Mouse (Mus musculus): ENCODE results near the gene Fchsd2. TPM values are rescaled to one million over a fixed set of nuclear protein-coding genes. Genes with fewer than 3 reads are reported as not detected.

Fchsd2 gene
- 10 to 100 TPM; 15.3 to 25.1 TPM for total RNA-seq (2021)
- polyA plus RNA-seq (2012; rRNA removed) = 6.3 and 8.2 TPM in 2 replicates
- long read RNA-seq, full-length matches to known transcripts = 5 of 23 reads
- long read RNA-seq, partial matches to known transcripts = 2 of 23 reads
- long read RNA-seq, other reads (novel, unspliced or antisense) = 16 of 23 reads

DNA sequence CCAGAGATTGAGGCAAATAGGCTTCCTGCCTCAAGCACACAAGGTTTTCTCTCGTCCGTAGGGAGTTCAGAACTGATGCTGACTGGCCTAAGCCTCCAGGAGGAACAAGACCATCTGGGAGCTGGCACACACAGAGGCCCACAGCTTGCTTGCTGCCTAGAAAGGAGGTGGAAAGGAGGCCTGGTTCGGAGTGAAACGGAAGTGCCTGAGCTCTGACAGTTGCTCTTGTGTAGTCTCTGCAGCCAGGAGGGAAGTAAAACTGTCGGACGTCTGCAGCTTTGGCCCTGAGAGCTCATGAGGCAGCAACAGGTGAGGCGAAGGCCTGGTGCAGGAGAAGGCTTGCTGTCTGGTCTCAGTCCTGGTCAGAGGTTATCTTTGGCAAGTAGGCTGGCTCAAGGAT is at the start of gene Fchsd2:
Fchsd2 (plus strand) TSS at position 246 of the 400 bp plus-strand sequence.
- no peak for DNase-seq

DNA sequence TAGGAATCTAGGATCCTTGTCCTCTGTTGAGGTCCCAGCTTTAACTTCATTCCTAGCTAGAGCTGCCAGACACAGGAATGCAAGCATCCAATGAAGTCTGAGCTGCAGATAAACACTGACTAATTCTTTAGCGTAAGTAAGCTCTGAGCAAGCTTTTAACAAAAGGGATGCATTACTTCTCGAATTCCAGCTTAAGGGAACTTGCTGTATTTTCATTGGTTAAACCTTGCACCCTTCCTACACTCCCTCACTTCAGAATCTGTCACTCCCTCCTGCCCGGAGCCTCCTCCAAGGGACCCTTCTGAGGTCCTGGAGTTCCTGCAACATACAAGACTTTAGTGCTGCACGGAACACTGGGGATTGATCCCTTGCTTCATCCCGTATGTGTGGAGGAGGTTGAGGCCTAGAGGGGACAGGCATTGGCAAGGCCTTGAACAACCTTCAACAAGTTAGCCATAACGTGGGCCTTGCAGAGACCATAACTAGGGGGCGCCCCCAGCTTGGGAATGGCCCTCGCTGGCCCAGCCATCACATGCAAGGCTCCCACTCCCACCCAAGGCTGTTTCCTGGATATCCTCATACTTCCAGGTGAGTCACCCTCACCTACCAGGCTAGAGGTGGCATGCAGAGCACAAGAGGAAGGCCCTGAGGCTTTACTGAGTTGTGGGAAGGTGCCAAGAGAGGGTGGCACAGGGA is 48.7 kb upstream of the Fchsd2 start:
- DNase-seq = no peak

DNA sequence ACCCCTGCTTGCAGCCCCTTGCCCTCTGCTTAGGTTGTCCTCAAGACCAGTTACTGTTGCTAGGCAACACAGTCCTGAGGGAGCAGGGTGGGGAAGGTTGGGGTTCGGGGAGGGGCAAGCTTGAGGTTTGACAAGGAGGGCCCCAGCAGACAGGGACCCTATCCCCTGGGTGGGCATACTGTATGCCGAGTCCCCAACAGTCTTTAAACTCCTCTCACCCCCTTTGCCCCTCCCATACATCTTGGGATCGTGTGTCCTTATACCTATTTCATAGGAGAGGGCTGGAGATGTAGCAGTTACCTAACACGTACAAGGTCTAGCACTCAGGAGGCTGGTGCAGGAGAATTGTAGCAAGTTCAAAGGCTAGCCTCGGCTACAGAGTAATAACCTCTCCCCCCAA is 44.4 kb upstream of the Fchsd2 start:
- DNase-seq = no peak

DNA sequence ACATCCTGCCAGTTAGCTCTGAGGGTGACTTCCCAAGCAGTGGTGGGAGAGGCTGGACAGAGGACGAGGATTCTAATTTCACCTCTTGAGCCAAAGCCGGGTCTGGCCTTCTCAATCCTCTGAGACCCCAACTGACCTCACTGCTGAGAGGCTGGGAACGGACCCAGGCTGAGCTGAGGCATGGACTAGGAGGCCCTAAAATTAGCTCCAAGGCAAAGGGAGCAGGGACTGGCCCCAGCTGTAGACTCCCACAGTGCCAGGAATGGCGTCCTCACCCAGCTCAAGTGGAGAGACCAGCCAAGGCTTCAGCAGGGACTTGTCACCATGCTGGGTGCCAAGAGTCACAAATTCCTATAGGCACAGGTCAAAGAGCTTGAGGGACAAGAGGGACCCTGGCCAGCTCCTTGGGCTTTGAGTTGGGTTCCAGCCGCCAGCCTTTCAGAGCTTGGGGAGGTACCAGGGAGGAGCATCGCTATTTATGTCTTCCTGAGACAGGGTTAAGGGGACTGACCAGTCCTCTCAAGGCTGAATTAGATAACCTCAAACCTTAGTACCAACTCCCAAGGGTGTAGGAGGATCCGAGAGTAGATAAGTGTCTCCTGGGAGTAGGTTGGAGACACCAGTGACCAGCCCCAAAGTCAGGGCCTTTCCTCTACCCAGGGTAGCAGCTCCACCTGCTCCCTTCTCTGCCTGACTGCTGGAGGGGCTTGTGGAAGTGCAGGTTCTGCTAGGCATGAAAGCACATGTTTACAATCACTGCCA is 43.2 kb upstream of the Fchsd2 start:
- no peak for DNase-seq

DNA sequence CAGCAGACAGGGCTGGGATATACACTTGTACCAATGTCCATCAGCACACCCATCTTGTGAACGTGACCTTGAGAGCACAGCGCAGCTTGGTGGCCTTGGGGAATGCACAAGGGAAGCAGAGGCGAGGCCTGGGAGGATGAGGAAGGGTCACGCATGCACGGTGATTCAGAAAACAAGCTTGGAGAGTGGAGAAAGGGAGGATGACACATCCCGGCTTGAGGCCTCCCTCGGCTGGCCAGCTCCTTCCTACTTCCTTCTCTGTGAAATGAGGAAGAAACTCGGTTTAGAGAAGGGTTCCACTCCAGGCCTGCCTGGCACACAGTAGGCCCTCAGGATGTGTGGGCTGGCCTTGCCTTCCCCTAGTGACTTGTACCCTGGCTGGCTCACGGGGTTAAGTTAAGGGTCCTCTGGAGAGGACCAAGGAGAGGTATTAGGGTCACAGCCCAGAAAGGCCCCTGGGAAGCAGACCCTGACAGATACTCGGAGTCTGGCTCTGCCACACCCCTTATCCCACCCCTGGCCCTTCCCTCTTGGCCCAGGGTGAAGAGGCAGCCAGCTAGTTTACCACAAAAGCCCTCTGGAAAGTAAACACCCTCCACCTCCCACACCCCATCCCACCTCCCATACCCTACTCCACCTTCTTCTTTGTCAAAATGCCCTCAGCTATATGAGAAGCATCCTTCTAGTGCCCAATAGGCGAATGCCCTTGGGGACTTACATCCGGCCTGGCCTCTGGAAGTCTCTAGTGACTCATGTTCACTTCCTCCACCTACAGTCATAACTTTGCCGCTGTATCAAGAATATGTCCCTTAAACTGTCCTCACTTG is 41.7 kb upstream of the Fchsd2 start:
- DNase-seq = peak; percentile 69

DNA sequence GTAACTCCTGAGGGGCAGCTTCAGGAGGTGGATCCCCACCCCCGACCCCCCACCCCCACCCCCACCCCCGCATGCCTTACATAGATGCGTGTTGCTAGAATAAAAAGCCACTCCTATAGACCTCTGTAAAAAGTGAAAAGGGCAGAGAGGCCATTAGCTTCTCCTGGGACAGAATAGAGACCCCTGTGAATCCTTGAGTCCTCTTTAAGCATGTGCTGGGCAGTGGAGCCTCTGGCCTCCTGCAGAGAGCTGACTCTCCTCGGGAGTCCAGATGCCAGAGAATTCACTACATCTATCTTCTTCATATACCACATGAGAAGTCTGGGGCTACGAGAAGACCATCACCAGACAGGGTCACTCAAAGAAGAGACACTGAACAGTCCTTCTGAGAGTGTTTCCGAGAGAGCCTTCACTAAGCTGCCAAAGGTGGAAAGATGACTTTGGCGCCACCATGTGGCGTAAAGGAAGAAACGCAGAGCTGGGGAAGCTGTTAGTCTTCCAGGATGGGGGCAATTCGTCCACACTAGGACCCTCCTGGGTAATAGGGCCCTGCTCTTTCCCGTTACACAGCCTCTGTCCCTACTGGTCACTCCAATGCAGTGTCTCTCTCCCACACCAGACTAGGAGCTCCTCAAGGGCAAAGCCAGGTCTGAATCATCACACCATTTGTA is 41.0 kb upstream of the Fchsd2 start:
- DNase-seq = peak; percentile 62

DNA sequence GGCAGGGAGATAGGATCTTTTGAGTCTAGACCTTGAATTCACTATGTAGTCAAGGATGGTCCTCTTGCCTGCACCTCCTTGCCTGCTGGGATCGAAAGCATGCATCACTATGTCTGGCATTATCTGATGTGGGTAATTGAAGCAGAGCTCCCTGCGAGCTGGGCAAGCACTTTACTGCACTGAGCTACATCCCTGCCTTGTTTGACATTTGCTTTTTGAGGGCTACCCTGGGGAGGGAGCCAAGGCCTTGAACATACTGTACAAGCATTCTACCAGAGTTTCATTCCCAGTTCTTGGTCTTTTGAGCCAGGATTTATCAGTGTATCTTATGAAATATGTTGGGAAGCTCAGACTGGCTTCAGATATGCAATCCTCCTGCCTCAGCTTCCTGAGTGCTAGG is 39.5 kb upstream of the Fchsd2 start:
- peak; percentile 67 for DNase-seq

DNA sequence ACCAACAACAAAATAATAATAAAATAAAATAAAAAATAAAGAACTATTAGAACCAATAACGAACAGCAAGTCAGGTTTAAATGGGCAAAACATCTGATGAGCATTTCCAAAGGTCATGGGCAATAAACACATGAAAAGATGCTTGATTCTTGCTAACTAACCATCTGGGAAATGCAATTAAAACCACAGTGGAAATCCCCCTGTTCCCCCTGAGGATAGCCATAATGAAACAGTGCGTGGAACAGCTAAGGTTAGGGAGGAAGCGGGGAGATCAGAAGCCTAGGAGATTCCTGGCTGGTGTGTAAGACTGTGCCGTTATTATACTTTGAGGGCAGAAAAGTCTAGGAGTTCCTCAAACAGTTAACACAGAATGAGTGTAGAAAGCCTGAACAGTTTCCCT is 35.4 kb upstream of the Fchsd2 start:
- DNase-seq = no peak

DNA sequence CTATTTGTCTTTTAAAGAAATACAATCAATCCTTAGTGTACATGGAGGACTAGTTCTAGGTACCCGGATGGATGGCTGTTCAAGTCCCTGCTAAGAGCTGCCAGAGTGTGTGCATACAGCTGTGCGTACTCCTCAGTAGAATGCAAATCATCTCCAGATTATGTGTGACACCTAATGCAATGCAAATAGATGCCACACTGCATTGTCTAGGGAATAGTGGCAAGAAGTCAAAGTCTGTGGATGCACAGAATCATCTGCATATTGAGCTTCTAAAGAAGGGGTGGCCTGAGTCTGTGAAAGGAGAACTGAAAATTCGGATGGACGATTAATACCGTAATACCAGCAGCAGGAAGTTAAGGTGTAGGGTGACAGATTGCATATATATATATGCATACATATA is 33.5 kb upstream of the Fchsd2 start:
- no peak for DNase-seq

DNA sequence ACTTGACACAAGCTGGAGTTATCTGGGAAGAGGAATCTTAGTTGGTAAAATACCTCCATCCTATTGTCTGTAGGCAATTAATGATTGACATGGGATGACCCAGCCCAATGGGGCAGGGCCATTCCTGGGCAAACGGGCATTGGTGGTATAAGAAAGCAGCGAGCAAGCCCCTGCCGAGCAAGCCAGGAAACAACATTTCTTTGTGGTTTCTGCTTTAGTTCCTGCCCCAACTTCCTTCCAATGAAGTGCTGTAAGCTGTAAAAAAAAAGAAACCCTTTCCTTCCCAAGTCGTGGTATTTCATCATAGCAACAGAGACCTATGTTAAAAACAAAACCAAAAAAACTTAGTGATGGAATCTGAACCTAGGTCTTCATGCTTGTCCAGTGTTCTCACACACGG is 32.2 kb upstream of the Fchsd2 start:
- no peak for DNase-seq

DNA sequence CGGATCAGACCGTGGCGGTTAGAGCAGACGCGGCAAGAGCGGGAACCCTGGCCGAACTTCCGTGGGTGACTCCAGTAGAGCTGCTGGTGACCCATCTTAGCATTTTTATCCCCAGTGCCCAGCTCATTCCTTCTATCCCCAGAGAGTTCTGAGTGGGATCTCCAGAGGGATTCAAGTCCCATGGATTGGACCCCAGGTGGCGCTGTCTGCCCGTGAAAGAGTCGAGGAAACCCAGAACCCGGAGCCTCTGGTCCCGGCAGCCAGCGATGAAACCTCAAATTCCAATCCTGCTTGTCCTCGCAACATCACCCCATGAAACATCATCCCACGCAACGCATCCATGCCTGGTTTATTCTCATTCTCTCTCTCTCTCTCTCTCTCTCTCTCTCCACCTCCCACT is 31.3 kb upstream of the Fchsd2 start:
- peak; percentile 91 for DNase-seq

DNA sequence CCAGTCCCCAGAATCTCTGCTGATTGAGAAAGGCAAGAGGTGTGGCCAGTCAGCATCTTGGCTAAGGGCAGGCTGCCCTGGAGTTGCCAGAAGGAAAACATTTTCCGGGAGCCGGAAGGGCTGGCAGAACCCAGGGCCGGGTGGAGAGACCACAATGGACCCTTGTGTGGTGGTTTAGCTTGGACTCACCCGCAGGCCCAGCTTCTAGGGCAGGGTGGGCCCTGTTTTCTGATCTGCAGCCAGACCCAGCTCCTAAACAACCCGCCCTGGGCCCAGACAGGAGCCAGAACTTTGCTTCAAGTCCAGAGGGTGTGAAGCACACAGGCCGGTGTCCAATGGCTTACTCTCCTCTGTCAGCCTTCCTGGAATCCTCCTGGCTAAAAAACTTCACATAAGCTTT is 30.4 kb upstream of the Fchsd2 start:
- peak; percentile 31 for DNase-seq

DNA sequence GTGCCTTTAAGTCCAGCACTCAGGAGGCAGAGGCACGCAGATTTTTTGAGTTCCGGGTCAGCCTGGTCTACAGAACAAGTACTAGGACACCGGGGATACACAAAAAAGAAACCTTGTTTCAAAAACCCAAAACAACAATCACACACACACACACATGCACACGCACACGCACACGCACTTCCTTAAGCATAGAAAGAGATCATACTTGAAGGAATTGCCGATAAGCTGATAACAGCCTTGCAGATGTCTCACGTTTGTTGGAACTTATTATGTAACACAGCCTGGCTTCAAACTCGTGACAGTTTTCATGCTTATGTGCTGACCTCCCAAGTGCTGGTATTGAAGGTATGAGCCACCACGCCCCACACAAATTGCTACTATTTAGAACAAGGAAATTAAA is 29.1 kb upstream of the Fchsd2 start:
- DNase-seq = no peak

DNA sequence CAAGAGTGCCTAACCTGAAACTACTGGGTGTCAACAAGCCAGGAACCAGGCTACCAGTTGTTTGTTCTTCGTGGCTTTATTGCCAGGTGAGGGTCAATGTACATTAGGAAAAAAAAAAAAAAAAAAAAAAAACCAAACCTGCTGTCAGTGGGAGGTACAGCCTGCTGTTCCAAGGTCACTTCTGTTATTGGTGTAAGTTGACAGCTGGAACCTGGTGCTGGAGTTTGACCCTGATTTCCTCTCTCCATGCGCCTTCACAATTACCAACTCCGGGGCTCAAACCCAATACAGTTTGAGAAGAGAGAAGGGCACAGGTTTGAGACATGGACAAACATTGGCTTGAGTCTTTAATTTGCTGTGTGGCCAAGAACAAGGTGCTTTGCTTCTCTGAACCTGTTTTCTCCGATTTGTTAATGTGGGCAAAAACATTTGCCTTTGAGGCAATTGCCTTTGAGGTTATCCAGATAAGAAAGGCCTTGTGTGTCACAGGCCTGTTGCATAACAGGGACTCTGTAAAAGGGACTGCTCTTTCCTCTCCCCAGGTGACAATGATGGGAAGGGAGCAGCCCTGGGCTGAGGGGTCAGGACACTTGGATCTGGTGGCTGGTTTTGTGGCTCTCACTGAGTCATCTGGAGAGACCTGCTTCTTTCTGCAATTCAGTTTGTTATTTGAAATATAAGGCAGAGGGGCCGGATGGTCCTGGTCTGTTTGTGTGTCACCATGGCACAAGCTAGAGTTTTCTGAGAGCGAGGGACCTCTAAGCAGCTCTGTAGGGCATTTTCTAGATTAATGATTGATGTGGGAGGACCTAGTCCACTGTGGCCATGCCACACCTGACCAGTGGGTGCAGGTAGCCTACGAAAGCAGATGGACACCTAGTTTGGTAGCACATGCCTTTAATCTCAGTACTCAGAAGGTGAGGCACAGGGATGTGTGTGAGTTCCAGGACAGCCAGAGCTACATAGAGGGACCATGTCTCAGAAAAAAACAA is 27.7 kb upstream of the Fchsd2 start:
- DNase-seq = peak; percentile 48

DNA sequence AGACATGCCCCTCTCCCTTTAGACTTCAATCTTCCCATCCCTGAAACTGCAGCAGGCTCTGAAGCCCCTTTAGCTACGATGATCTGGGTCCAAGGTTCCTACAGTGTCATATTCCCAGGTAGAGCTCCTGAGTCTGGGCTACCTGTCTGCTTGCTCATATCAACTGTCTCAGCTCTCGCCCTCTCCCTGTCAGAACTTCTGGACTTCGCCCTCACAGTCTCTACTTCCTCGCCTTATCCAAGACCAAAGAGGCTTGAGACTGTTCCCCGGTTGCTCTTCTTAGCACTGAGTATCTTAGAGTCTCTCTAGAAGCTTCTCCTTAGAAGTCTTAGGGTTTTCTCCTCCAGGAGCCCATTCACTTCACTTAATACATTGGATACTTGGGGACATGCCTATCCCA is 26.7 kb upstream of the Fchsd2 start:
- no peak for DNase-seq

DNA sequence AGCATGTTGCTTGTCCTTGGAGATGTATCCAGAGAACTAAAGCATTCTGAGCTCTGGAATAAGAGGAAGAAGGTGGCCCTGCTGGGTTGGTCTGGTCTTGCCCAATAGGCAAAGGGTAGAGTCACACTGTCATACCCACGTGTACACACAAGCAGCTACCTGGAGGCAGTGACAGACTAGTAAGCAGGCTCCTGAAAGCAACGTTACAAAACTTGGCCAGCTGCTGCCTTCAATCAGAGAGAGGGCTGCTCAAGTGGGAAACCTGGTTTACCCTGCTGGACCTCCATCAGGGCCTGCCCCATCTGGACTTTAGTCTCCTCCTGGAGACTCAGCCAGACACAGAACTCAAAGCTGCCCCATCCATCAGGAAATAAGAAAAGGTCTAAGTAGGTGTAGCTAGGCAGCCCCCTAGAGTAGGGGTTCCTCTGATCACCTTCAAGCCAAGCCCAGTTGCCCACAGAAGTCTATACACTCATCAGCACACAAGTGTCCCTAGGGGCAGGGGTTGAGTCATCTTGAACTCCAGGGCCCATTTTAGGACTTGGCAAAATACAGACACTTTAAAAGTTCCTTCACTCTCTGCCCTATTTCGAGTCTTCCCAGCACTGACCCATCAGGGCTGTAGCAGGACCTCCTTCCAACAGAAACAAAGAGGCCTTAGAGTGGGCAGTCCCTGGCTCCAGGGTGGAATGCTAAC is 25.9 kb upstream of the Fchsd2 start:
- no peak for DNase-seq

DNA sequence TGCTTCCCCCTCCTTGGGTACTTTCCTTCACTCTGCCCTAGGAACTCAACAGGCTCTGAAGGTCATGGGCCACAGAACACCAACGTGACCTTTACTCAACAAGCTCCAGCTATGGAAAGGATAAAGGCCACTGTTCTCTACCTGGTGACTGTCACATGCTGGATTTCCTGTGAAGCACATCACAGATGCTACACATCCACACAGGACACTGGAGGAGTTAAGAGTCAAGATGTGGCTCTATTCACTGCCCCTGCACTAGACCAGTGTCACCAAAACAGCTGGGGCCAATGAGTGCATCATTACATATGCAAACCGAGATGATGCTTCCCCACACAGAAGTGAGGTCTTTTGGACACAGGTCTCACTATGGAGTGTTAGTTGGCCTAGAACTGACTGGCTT is 25.1 kb upstream of the Fchsd2 start:
- DNase-seq = no peak

DNA sequence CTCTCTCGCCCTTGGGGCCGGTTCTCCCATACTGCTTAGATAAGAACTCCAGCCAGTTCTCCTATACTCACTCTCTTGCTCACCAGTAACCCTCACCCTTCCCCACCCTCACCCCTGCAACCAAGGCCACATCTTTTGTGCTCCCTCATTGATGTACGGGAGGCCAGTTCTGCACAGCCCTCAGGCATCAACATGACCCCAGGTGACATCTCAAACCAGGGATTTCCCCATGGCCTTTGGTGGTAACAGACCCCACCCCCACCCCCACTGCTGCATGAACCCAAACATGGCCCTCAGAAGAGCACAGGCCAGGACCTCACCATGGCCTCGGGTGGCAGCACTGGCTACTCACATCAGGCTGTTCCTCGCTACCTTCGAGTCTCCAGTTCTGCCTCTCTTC is 23.4 kb upstream of the Fchsd2 start:
- no peak for DNase-seq

DNA sequence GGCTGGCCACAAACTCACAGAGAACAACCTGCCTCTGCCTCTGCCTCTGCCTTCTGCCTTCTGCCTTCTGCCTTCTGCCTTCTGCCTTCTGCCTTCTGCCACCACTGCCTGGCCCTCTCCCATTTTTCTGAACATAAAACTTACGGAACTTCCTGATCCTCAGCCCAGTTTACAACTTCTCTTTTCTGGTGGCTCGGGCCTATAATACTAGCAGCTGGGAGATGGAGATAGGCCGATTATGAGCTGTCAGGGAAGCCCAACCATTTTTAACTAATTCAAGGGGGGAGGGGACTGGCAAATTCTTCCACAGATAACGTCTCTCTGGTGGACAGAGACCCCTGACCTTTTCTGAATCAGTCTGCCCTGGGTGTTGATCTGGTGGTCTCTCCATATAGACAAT is 22.3 kb upstream of the Fchsd2 start:
- no peak for DNase-seq

DNA sequence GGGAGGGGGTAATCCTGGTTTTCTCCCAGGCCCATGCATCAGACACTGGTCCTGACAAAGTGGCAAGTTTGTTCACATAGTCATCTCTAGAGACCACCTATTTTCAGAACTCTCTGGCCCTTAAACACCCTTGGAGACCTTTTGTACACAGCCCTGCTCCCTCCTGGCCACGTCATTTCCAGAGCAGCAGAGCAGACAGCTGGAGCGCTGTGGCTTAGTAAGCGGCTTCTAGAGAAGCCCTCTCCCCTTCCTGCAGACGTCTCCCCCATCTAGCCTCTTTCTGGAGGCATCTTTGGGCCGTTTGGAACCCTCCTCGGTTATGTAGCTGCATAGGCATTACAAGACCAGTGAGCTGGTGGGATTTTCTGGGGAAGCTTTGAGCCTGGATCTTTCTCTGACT is 21.6 kb upstream of the Fchsd2 start:
- DNase-seq = no peak

All from adrenal gland, adult 2 months (tissue).